Mouse (Mus musculus): ENCODE measurements at regions not wholly inside any gene's neighbourhood (a gene's known extent, or its start where the extent isn't known, plus 50 kb on each side); places are given as distances from the start of the nearest gene placed in this dataset.

DNA sequence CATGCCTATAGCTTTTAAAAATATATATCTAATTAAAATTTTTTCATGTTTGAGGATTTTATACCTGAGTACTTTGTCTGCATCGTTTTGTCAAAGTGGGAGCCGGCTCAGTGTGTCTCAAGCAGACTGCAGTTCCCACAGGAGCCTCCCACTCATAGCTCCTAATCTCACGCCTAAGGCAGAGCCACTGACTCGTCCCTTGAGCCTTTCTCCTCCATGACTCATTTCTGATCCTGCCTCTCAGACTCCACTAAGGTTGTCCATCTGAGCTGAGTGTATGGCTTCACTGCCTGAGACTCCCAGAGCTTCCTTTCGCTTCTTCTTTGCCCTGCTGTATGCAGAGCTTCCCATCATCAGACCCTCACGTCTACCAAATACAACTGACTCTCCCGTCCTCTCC is 98.8 kb downstream of the Efnb2 start:
- DNase-seq (ENCODE audit: low read depth in 2 of 2, low spot score in 2 of 2), result no peak

DNA sequence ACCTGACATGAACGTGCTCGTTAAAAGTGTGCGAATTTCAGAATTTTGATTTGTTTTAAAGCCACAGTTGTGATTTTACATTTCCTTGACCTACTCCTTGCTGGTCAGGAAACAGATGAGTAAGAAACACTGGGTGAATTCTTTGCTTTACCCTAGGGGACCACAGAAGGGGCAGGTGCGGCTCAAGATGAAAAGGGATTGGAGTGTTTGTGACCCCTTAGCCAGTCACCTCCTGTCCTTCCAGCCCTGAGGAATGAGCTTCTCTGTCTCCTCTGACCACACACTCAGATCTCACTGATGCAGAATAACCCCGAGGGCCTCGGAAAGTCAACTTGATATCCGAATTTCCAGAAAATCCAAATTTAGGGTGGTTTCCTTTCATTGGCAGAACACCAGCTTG is 103.0 kb downstream of the Efnb2 start:
- no peak for DNase-seq (ENCODE audit: low read depth in 2 of 2, low spot score in 2 of 2)

DNA sequence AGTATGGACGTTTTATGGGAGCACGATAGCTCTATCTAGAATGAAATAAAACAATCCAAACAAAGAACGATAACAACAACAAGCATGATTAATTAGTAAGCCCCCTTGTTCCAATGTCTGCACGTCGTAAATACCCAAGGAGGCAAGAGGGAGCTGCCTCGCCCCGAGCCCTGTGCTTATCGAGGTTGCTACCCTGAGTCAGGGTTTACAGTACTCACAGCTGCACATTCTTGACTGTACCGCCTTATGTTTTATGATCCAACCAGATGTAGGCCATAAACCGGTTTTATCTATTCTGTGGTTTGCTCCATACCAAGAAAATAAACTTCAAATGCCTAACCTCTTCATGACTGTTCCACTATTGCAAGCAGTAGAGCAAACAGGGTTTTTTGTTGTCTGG is 104.9 kb downstream of the Efnb2 start:
- no peak for DNase-seq (ENCODE audit: low read depth in 2 of 2, low spot score in 2 of 2)

DNA sequence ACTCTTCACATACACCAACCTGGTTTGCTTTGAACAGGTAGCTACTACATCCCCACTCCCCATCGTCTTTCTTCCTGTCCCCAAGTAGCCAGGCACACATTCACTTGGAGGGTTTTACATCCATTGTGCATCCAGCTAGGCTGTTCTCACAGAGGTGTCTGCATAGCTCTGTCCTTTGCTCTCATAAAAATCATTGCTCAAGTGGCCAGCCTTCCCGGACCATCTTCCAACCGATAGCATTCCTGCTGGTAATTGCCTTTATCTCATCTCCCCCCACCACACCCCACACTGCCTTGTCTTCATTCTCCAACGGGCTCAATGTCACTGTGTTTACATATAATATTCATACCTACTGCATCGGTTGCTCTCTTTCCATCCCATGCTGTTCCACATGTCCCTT is 106.4 kb downstream of the Efnb2 start:
- no peak for DNase-seq (ENCODE audit: low read depth in 2 of 2, low spot score in 2 of 2)

DNA sequence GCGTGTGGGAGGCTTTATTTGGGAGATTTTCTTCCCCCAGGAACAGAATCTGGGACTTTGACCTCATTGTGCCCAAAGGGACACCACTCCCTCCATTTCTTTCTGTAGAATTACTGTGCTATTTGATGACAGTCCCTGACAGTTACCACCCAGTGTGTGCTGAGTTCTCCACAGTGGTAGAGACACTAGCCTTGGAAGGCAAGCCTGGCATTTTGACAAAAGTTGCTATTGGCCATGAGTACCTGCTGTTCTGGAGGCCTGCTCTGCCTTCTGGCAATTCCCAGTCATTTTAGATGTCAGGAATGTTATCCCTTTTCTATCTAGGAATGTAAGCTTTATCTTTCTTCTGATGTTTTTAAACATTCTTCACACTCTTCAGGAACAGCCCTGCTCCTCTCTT is 108.3 kb downstream of the Efnb2 start:
- DNase-seq (ENCODE audit: low read depth in 2 of 2, low spot score in 2 of 2), result no peak

DNA sequence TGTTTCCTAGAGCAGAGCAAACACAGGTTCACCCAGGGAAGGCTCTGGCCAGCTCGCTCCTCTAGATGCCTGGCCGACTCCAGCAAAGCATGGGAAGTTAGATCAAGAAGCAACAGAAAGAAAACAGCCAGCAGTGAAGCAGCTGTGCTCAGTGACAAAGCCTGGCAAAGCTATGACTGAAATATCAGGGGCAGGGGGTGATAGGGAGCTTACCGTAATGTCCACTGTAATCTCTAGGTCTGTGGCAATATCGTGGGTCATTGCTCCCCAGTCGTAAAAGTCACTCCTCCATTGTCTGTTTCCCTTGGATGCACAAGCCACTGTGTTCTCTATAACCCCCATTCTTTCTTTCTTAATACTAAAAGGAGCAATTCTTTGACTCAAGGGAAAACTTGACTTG is 124.4 kb downstream of the Efnb2 start:
- no peak for DNase-seq (ENCODE audit: low read depth in 2 of 2, low spot score in 2 of 2)

DNA sequence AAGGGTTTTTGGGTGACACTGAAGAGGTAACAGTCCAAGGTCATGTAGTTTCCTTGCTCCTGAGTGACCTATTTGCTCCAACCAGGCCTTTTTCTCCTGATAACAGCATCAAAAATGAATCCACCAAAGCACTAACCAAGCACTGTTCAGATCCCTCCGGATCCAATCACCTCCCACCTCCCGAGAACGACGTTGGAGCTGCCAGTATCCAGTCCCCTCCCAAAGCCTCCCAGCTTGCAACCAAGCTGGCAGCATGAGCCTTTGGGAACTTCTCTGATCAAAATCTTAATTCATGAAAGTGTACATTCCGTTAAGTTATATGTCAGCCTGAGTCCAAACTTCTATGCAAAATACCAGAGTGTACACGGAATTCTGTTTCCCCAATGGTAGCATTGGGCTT is 126.3 kb downstream of the Efnb2 start:
- no peak for DNase-seq (ENCODE audit: low read depth in 2 of 2, low spot score in 2 of 2)

DNA sequence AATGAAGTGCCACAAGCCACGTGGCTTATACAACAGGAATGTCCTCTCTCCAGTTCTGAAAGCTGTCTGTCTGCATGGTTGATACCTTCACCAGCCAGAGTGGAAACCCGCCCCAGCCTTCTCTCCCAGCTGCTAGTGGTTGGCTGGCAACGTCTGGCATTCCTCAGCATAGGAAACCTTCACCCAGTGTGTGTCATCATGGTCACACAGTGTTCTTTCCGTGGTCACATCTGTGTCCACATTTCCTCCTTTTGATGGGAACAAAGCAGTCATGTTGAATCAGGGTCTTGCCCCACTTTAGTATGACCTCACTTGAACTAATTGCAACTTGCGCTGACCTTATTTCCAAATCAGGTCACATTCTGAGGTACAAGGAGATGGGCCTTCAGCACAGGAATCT is 128.1 kb downstream of the Efnb2 start:
- no peak for DNase-seq (ENCODE audit: low read depth in 2 of 2, low spot score in 2 of 2)

DNA sequence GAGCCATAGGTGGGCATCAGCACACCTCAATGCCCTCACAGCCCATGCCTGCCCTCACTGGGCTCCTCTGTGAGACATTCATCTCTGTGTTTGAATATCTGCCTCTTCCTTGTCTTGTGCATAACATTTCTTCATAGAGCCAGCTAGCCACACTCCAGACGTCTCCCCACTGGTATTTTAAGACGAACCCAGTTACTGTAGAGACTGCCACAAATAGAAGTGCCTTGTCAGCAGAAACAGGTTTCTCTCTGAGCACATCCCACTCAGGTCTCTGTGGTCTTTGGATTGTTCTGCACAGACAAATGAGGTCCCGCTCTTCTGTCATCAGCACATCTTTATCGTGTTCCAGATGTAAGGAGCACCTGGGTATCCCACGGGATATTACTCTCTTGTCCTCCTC is 130.5 kb downstream of the Efnb2 start:
- DNase-seq (ENCODE audit: low read depth in 2 of 2, low spot score in 2 of 2), result no peak

DNA sequence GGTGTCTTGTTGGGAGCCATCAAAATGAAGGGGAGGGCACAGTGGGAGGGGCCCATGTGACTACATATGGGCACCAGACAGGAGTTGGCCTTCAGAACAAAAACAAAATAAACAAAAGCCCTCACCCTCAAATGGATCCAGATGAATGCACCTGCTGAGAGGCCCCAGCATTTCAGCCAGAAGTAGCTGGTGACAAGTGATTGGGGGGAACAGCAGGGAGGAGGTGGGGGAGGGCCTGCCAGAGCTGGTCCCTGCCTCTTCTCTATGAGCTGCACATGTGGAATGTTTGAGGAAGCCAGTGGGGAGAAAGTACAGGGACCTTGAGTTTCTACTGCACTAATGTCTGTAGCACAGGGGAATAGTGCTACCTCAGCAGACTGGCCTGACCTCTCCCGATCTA is 139.5 kb downstream of the Efnb2 start:
- no peak for DNase-seq (ENCODE audit: low read depth in 2 of 2, low spot score in 2 of 2)

DNA sequence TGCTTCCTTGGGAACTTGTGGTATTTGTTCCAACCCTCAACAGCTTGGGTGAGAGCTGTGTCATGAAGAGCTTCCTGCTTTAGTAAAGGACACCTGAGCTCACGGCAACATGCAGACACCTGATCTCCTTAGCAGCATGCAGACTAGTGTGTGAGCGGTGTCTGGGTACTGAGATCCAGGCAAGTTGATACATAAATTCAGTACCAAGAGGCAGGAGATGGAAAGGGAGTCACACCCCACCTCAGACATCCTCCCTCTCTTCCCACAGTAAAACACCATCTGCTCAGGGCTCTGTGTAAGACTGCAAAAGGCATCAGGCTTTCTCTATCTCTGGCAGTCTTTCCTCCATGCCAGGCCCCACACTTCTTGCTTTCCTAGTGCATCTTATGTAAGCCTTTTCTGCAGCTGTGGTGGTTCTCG is 141.3 kb downstream of the Efnb2 start:
- DNase-seq (ENCODE audit: low read depth in 2 of 2, low spot score in 2 of 2), result no peak

DNA sequence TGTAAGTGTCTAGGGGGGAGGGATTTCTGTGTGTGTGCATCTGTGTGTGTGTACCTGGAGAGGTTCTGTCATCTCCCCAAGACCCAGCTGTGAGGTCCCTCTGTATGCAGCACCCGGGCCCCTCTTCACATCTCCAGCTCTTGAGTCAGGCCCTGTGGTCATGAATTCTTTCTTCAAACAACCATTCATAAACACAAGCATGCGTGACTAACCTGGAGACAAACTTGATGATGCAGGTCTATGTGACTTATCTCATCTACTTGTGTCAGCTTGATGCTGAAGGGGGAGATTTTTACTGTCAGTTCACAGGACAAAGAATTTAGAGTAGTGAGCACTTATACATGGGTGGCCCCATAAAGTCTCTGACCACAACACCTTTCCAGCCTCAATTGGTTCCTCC is 143.4 kb downstream of the Efnb2 start:
- no peak for DNase-seq (ENCODE audit: low read depth in 2 of 2, low spot score in 2 of 2)

DNA sequence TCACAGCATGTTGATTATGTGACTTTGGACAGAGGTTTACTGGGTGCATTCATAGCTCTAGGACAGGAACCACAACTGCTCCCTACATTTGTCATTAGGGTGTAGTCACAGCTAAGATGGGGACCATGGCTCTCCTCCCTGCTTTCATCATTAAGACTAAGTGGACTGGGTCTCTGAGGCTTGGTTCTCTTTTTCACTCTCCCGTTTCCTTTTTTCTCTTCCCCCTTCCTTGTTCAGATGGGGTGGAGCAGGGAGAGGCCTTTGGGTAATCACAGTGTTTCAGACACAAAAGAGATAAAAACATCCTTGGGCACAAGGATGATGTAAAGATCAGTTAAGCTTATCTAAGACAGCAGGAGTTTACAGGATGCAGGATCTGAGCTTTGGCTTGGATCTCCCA is 144.8 kb downstream of the Efnb2 start:
- DNase-seq (ENCODE audit: low read depth in 2 of 2, low spot score in 2 of 2), result no peak

DNA sequence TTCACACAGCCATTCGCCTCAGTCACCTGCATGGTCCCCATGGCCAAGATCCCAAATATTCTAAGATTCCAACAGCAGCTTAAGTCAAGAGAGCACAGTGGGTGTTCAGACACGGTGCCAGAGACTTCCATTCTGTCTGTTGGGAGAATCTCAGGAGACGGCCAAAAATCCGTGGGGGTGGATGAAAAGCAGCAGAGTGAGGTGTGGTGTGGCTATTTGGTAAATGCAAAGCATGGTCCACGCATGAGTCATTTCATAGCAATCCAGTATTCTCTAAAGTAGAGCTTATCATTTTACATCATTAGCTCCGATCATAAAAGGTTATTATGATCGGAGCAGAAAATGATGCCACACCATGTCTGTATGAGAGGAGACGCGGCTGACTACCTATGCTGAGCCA is 161.1 kb downstream of the Efnb2 start:
- no peak for DNase-seq (ENCODE audit: low read depth in 2 of 2, low spot score in 2 of 2)

DNA sequence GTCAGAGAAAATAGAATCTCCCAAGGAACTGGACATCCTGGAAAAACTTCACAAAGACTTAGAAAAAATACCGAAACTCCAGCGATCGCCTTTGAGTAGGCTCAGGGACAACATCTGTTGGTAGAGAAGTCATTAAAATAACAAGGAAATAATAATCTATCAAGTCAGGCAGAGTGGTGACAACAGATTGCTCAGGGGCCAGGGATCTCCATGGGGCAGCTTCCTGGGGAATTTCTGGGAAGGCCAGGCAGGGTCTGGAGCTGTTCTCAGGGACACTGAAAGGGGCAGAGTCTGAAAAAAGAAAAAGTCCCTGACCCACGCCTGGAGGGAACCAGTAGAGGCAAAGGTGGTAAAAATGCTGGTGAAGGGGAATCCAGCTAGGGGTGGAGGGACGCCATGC is 162.3 kb downstream of the Efnb2 start:
- no peak for DNase-seq (ENCODE audit: low read depth in 2 of 2, low spot score in 2 of 2)

DNA sequence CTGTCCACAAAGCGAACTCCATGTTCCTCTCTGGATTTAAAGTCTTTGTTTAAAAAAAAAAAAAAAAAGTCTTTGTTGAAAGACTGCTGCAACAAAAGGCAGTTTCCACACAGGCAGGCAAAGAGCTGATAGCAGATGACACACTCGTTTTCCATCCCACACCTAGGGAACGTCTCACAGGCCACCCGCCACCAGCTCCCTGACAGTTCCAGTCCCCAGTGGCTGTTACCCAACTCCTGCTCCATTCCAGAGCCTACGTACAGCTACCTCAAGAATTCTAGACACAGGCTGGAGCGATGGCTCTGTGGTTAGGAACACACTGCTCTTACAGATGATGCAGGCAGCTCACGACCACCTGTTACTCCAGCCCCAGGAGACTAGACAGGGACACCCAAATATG is 165.6 kb downstream of the Efnb2 start:
- DNase-seq (ENCODE audit: low read depth in 2 of 2, low spot score in 2 of 2), result no peak

DNA sequence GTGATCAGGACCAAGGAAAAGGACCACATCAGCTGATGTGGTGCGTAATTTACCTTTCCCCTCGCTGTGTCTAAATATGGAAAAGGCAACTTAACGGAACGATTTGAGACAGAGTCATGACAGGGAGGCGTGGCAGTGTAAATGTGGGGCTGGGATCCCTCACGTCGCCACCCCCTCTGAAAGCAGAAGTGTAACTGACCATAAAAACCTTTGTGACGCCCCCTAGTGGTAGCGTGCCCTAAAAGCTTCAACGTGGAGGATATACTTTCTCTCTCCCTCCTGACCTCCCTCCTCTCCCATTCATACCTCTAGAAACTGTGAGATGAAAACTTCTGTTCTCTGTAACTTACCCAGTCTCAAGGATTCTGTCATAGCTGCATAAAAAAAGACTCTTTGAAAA is 166.8 kb downstream of the Efnb2 start:
- DNase-seq (ENCODE audit: low read depth in 2 of 2, low spot score in 2 of 2), result no peak

DNA sequence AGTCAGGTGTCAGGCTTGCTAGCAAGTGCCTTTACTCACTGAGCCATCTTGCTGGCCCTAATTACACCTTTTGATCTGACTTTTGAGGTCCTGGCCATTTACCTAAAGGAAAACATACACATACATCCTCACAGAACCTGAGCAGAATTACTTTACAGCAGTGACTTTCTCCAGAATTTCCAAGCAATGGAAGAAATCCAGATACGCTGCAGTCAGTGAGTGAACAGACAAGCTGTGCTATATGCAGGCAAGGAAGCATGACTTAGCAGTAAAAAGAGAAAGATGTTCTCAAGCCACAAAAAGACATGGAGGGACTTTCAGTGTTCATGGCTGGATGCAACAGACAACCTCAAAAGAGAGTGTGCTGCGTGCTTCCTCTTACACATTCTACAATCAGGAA is 169.1 kb downstream of the Efnb2 start:
- DNase-seq (ENCODE audit: low read depth in 2 of 2, low spot score in 2 of 2), result no peak

DNA sequence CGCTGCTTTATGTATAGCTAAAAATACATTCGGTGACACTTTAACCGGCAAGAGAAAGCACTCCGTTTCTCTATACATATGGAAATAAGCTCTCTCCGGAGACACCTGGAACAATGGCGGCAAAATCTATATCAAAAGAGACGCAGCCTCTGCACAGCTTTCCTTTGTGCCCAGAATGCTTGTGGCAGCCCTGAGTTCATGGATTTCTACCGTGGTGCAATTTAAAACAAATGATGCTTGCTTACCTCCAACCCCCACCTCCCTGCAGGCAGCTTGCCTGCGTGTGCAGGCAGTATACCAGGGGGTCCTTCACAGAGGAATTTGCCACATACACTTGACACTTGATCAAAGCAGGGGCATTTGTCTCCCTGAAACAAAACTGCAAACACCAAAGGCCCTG is 171.3 kb downstream of the Efnb2 start:
- no peak for DNase-seq (ENCODE audit: low read depth in 2 of 2, low spot score in 2 of 2)

DNA sequence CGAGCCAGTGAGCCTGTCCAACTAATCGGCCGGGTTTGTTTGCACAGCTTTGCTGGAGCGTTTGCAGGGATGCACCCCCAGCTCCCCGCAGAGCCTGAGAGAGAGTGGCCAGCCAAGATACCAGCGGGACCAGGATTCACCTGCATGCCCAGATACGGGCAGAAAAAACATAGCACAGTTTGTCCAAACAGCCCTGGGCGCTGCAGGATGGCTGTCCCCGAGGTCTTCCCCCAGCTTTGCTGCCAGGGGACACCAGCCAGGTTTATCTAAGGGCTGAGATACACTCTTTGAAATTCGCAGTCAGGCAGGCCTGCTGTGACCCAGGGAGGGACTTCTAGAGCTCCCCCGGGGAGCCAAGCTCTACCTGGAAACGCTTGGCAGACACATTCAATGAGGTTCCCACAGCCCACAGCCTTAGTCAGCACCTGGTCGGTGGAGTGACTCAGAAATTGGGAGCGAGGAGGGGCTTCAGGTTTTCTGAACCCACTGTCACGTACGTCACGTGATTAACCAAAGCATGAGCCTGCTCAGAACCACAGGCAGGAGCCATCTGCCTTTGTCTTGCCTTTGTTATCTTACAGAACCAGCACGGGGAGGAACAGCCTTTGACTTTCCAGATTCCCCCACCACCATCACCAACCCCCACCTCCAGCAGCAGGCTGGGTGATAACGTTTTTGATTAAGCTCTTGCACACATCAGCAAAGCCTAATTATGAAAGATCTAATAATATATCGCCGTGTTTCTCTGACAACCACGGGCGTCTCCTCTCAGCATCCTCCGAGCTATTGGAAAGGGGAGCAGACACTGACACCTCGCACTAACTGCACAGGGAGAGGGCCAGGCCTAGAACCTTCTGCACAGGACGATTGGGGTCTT is 172.1 kb downstream of the Efnb2 start:
- DNase-seq (ENCODE audit: low read depth in 2 of 2, low spot score in 2 of 2), result no peak

DNA sequence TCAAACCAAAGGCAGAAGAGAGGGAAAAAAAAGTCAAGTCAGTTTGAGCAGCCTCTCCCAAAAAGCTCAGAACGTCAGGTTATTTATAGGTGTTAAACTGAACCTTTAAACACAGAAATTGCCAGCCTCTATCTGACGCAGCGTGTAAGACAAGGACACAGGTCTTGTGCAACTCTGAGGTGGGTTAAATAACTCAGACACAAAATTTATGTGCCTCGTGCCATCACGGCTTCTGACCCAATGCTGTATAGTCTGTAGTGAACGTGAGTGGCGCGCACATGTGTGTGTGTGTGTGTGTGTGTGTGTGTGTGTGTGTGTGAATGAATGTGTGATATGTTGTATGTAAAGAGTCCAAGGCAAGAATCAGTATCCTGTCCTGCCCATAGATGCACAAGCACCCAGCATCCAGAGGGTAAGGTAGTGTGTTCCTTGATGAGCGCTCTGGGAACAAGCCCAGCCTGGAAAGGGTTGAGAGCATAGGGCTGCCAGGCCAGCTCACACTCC is 172.8 kb downstream of the Efnb2 start:
- no peak for DNase-seq (ENCODE audit: low read depth in 2 of 2, low spot score in 2 of 2)

DNA sequence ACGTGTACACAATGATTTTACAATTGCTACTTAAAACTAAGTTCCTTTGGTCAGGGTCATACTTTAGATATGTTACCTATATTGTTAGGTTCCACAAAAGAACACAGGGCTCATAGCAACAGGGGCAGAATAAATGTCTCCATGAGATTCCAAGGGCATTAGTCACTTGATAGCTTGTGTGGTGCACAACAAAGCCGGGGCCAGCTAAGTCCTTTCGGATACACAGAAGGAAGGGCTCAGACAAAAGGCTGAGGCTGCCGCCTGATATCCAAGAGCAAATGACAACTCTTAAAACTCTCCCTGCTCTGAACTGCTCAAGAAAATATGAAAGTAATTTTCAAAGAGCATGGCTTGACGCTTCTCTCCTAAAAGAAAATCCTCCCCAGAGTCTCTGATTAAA is 173.3 kb downstream of the Efnb2 start:
- DNase-seq (ENCODE audit: low read depth in 2 of 2, low spot score in 2 of 2), result no peak

DNA sequence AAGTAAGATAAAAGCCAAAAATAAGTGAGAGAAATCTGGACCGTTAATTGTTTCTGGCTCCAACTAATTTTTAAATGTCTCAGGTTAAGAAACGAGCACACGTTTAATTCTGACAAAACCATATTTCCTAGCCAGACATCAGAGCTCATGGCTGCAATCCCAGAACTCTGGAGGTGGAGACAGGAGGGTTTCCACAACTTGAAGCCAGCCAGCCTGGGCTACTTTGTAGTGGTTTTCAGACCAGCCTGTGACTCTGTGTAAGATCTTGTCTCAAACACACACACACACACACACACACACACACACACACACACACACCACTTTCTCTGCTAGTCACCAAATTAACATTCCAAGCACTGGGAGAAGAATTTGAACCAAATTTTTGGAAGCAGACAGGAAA is 174.2 kb downstream of the Efnb2 start:
- no peak for DNase-seq (ENCODE audit: low read depth in 2 of 2, low spot score in 2 of 2)

All from CD8-positive naive resting alpha-beta T cell, adult 2 months (primary cell).